8 mouse cellular contexts compared by ENCODE assay signal in the genomic region with DNA sequence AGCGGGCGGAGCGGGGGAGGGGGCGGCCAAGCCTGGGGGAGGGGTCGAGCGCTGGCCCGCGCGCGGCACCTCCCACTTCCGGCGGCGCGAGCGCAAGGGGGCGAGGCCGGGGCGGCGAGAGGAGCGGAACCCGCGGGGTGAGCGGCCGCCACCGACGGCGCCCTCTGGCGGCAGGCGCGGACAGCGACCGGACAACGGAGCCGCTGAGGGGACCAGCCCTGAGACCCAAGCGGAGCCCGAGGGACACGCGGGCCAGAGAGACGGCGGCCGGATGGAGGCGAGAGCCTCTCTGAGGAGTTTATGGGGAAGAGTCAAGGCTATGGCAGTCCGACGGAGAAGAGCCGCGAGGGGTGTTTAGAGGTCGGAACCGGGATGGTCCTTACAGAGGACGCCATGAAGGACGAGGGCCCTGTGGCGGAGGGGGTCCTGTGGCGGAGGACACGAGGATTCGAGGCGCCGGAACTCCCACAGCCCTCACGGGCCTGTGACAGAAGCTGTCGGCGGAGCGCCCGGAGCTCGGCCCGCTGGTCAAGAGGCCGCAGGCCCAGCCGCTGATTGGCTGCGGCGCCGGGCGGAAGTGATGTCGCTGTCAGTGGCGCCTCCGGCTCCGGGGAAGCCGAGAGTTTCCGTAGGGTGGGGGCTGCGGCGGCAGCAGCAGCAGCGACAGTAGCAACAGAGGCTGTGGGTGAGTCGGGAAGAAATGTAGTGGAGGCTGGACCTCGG. TPM values are rescaled to one million over a fixed set of nuclear protein-coding genes. Genes with fewer than 3 reads are reported as not detected.
DNase-seq lines count a peak whose midpoint lies in the region; ATAC-seq lines count a peak whose summit lies in the region.

TSS of gene Pcsk7 (plus strand) at position 143 of the 723 bp plus-strand sequence.
TSS of gene Rnf214 (minus strand) at position 557 of the 723 bp plus-strand sequence.

- ATAC-seq in hindbrain, embryonic 14.5 days (ENCODE audit: low FRiP score): peak; percentile 92

- under 1% methylated on average over 75 of the region's 80 CpGs for WGBS in hindbrain, embryonic 14.5 days

- H3K27ac ChIP-seq in hindbrain, embryonic 14.5 days: peak within 1 kb of the TSS; percentile 96

- H3K9ac ChIP-seq in hindbrain, embryonic 14.5 days: peak within 1 kb of the TSS; percentile 91

- H3K27me3 ChIP-seq in hindbrain, embryonic 14.5 days (ENCODE audit: control insufficient read depth, insufficient read depth, low read length): no peaks in the 10 kb centered on the region

- peaks cover 27% of the 10 kb centered on the region for H3K4me1 ChIP-seq in hindbrain, embryonic 14.5 days (replicated peaks; ENCODE audit: control insufficient read depth, insufficient read depth, low read length)

- H3K4me3 ChIP-seq in hindbrain, embryonic 14.5 days (replicated peaks; ENCODE audit: low read length): peak within 1 kb of the TSS; percentile 80

- H3K9me3 ChIP-seq in hindbrain, embryonic 14.5 days (ENCODE audit: control insufficient read depth, low read length): no peaks in the 10 kb centered on the region

- peaks cover 47% of the 10 kb centered on the region for H3K36me3 ChIP-seq in hindbrain, embryonic 14.5 days (replicated peaks; ENCODE audit: control insufficient read depth, insufficient read depth)

- DNase-seq in NIH3T3 (ENCODE audit: low read depth): peak; percentile 91
- peak; percentile 96 for DNase-seq in cerebellum, postnatal 10 days
- DNase-seq in frontal cortex, postnatal 25 days (ENCODE audit: low spot score in 2 of 2): peak; percentile 69 to 80
- DNase-seq in hindbrain, embryonic 14.5 days (ENCODE audit: low spot score): peak; percentile 94
- peak; percentile 87 to 88 for DNase-seq in layer of hippocampus, postnatal 36 days
- DNase-seq in lung, postnatal 36 days: peak; percentile 94
- peak; percentile 94 for DNase-seq in retina, postnatal 1 day
- DNase-seq in urinary bladder, adult 18-20 months (ENCODE audit: low spot score in 2 of 2): peak; percentile 75 to 85

- H3K4me2 ChIP-seq in hindbrain, embryonic 14.5 days (replicated peaks): peak within 1 kb of the TSS; percentile 84

RNA-seq across cellular contexts. Expression of gene Pcsk7, which starts in this region (rescaled TPM):
- polyA plus RNA-seq in hindbrain, embryonic 14.5 days (2014; fragmentation: Nextera tagmentation; extraction: Ambion mirVana): 15.0 and 17.7 TPM in 2 replicates
- total RNA-seq in layer of hippocampus, postnatal 36 days (2021): 10 to 100 TPM; 23.3 to 25.3 TPM

RNA-seq across cellular contexts. Expression of gene Rnf214, which starts in this region (rescaled TPM):
- 107 and 109 TPM in 2 replicates for polyA plus RNA-seq in hindbrain, embryonic 14.5 days (2014; fragmentation: Nextera tagmentation; extraction: Ambion mirVana)
- 10 to 100 TPM; 68.2 to 76.1 TPM for total RNA-seq in layer of hippocampus, postnatal 36 days (2021)

Comparison
In these comparisons a context has a peak if more than half of its experiments do, and no peak if none do; other contexts are left out.
1. Peak in every context shown above with its lines: DNase-seq, ATAC-seq, H3K4me3 ChIP-seq and H3K27ac ChIP-seq.